Mouse (Mus musculus): ENCODE measurements around the gene Cnp. TPM values are rescaled to one million over a fixed set of nuclear protein-coding genes. Genes with fewer than 3 reads are reported as not detected.
A peak's percentile ranks its signal among the peaks of the same experiment; 100 is the strongest.

The Cnp gene
- 1 to 10 TPM; 5.6 to 7.6 TPM for total RNA-seq (2021)
- 9.5 and 11.4 TPM in 2 replicates for polyA plus RNA-seq (2012; rRNA removed)
- long read RNA-seq, transcript Cnp-201 (4 exons, 2,357 nt): major isoform, 9 of 12 reads
- long read RNA-seq, partial matches to known transcripts: 1 of 12 reads
- long read RNA-seq, other reads (novel, unspliced or antisense): 0 of 12 reads

GRCm38 (mm10) chr11:100574708-100575483 lies at the start of gene Cnp:
Gene Cnp (plus strand): TSS chr11:100574904.
- H3K4me1 ChIP-seq (ENCODE audit: control insufficient read depth, insufficient read depth, low read length): peaks cover 5% of the 10 kb centered on the region
- H3K27me3 ChIP-seq (ENCODE audit: control insufficient read depth, insufficient read depth, low read length): no peaks in the 10 kb centered on the region
- 2% methylated on average over 47 of the region's 47 CpGs for WGBS
- H3K36me3 ChIP-seq (ENCODE audit: control insufficient read depth, insufficient read depth, low read length): no peaks in the 10 kb centered on the region
- peak; percentile 89 for DNase-seq
- peak within 1 kb of the TSS; percentile 87 for H3K9ac ChIP-seq (ENCODE audit: low read depth, low read length)
- intact Hi-C loops (cut with DNase I): loop anchor here (5.0 to 10.0 kb wide), 2 partner anchors 187 to 490 kb away; partner anchors contain the start of gene Hcrt
- no peaks in the 10 kb centered on the region for H3K79me2 ChIP-seq (replicated peaks; ENCODE audit: control insufficient read depth, insufficient read depth, low read length)
- peak within 1 kb of the TSS; percentile 79 for H3K4me3 ChIP-seq
- H3K27ac ChIP-seq: peak within 1 kb of the TSS; percentile 72
- TF ChIP-seq CTCF (IDR thresholded peaks at IDR 0.05) (peak; percentile 22; the same call in 1 of the 2 replicates), EP300 (IDR thresholded peaks at IDR 0.05; ENCODE audit: insufficient read depth, low read depth, low read length) (no peak), POLR2A (IDR thresholded peaks at IDR 0.05; ENCODE audit: insufficient read depth, low read depth, low read length) (peak; percentile 59)

- H3K4me1 ChIP-seq (ENCODE audit: control insufficient read depth, insufficient read depth, low read length): peaks cover 2% of the 10 kb centered on the region
- H3K79me2 ChIP-seq (replicated peaks; ENCODE audit: control insufficient read depth, insufficient read depth, low read length): peaks cover 1% of the 10 kb centered on the region; the same call in 1 of the 2 replicates
- no peaks in the 10 kb centered on the region for H3K36me3 ChIP-seq (ENCODE audit: control insufficient read depth, insufficient read depth, low read length)
- no peak overlapping the region for H3K4me3 ChIP-seq
- WGBS: 49% methylated on average over 11 of the region's 11 CpGs
- no peak overlapping the region for H3K9ac ChIP-seq (ENCODE audit: low read depth, low read length)
- H3K27me3 ChIP-seq (ENCODE audit: control insufficient read depth, insufficient read depth, low read length): no peaks in the 10 kb centered on the region
- TF ChIP-seq CTCF (IDR thresholded peaks at IDR 0.05) (no peak), POLR2A (IDR thresholded peaks at IDR 0.05; ENCODE audit: insufficient read depth, low read depth, low read length) (no peak), EP300 (IDR thresholded peaks at IDR 0.05; ENCODE audit: insufficient read depth, low read depth, low read length) (no peak)
- H3K27ac ChIP-seq: no peak overlapping the region
- peak in 1 of 2 experiments; percentile 16 for DNase-seq
- intact Hi-C loops (cut with DNase I): loop anchor here (5.0 kb wide), 1 partner anchor 97 kb away; the partner anchor contains the start of gene Dnajc7
These were observed 49.6 kb upstream of the Cnp start for GRCm38 (mm10) chr11:100524987-100525630.

- 59% methylated on average over 15 of the region's 15 CpGs for WGBS
- Histone ChIP-seq H3K79me2 (replicated peaks; ENCODE audit: control insufficient read depth, insufficient read depth, low read length) (peaks cover 1% of the 10 kb centered on the region; the same call in 1 of the 2 replicates), H3K9ac (ENCODE audit: low read depth, low read length) (no peak overlapping the region), H3K4me3 (peak overlapping the region; percentile 74; the same call in 1 of the 2 replicates), H3K27ac (no peak overlapping the region), H3K27me3 (ENCODE audit: control insufficient read depth, insufficient read depth, low read length) (no peaks in the 10 kb centered on the region), H3K36me3 (ENCODE audit: control insufficient read depth, insufficient read depth, low read length) (no peaks in the 10 kb centered on the region), H3K4me1 (ENCODE audit: control insufficient read depth, insufficient read depth, low read length) (peaks cover 2% of the 10 kb centered on the region)
- TF ChIP-seq EP300 (IDR thresholded peaks at IDR 0.05; ENCODE audit: insufficient read depth, low read depth, low read length): no peak
- TF ChIP-seq POLR2A (IDR thresholded peaks at IDR 0.05; ENCODE audit: insufficient read depth, low read depth, low read length): no peak
- no peak for TF ChIP-seq CTCF (IDR thresholded peaks at IDR 0.05)
- intact Hi-C loops (cut with DNase I): loop anchor here (5.0 kb wide), 1 partner anchor 96 kb away; the partner anchor contains the start of gene Dnajc7
- DNase-seq: no peak
These were observed 48.5 kb upstream of the Cnp start for GRCm38 (mm10) chr11:100526052-100526816.

GRCm38 (mm10) chr11:100527066-100527457 lies 47.6 kb upstream of the Cnp start:
- Histone ChIP-seq H3K4me3 (peak overlapping the region; percentile 74), H3K9ac (ENCODE audit: low read depth, low read length) (peak overlapping the region; percentile 83), H3K27me3 (ENCODE audit: control insufficient read depth, insufficient read depth, low read length) (no peaks in the 10 kb centered on the region), H3K36me3 (ENCODE audit: control insufficient read depth, insufficient read depth, low read length) (no peaks in the 10 kb centered on the region), H3K79me2 (replicated peaks; ENCODE audit: control insufficient read depth, insufficient read depth, low read length) (peaks cover 1% of the 10 kb centered on the region; the same call in 1 of the 2 replicates), H3K4me1 (ENCODE audit: control insufficient read depth, insufficient read depth, low read length) (peaks cover 2% of the 10 kb centered on the region), H3K27ac (peak overlapping the region; percentile 86)
- DNase-seq: peak; percentile 69 to 73
- intact Hi-C loops (cut with DNase I): loop anchor here (5.0 kb wide), 1 partner anchor 95 kb away; the partner anchor contains the start of gene Dnajc7
- no peak for TF ChIP-seq EP300 (IDR thresholded peaks at IDR 0.05; ENCODE audit: insufficient read depth, low read depth, low read length)
- peak; percentile 43 for TF ChIP-seq CTCF (IDR thresholded peaks at IDR 0.05)
- 1% methylated on average over 26 of the region's 26 CpGs for WGBS
